Mouse (Mus musculus) heart, adult 8-10 months (tissue): ENCODE measurements around the gene Dlgap5. TPM values are rescaled to one million over a fixed set of nuclear protein-coding genes. Genes with fewer than 3 reads are reported as not detected.
A peak's percentile ranks its signal among the peaks of the same experiment; 100 is the strongest.

Experiments used
- DNase-seq: peaks from one replicate; pipeline ENCODE4 v3.0.0; 2022; ENCODE audit warnings: low spot score
- total RNA-seq, 4 experiments: library from RNA; stranded (reverse); gene quantifications; 2 replicates each; pipeline ENCODE4 v1.2.4; 2022

The Dlgap5 gene
- total RNA-seq, 4 experiments from 2014 or later = 0.60 to 0.75 (median 0.63) TPM; not detected in 1

DNA sequence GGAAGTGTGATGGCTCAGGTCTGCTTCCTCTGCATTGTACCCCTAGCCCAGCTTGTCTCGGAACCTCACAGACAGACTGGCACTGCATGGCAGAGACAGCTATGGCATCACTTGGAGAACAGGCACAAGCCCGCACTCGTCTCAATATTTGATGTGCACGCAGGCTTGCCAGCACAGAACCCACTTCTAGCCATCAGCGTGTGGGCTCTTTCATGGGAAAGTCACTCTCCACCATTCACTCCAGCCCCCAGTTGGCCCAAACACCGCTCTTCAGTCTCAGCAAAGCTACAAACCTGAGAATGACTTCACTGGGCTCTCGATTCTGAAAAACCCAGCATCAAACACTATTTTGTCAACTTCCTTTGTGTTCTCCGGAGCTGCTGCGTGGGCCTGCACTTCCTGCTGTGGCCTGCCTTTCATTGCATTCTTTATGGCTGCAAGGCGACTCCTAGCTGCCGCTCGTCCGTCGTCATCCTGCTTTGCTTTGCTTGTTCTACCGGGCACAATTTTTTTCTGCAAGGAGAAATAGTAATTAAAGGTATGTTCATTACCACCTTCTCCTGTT lies 22.7 kb downstream of the Dlgap5 start:
- no peak for DNase-seq

DNA sequence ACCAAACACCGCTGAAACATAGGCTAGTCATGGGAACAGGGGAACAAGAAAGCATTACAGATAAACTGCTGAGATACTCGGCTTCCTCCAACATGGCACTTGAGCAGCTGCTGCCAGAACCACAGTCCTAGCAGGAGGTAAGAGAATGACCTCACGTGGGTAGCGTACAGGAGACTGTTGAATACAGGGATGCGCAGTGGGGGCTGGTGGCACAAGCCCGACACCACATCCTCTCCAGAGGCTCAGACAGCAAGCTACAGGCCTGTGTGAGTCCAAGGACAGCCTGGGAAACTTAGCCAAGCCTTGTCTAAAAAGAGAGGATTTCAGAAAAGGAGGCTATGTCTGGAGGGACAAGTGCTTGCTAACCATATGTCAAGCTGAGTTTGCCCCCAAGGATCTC lies 23.2 kb downstream of the Dlgap5 start:
- DNase-seq = no peak

DNA sequence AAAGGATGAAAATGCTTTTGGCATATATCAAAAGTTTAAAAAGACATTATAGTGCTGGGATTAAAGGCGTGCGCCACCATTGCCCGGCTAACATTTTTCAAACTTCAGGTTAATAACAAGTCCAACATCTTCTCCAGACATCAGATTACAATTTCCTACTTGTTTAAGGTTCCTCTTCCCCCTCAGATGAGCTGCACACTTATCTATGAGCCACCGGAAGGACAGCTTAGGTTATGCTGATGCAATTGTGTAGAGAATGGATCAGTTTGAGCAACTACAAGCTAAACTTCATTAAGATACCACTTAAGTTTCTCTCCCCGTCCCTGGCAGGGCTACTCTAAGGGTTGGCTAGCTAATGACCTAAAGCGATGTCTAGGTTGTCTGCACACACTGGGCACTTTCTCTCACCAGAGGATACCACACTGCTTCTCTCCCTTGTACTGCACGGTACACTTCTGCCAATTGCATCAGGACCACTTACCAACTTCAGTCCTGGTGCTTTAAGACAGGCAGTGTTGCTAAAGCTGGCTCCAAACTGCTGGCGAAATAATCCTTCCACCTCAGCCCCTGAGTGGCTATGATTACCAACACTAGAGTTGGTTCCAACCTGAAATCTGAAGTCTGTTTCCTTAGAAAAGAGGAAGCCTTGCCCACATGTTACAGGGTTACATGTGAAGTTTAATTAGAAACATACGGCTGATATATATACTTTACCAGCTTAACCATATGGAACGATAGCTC lies 24.7 kb downstream of the Dlgap5 start:
- no peak for DNase-seq

DNA sequence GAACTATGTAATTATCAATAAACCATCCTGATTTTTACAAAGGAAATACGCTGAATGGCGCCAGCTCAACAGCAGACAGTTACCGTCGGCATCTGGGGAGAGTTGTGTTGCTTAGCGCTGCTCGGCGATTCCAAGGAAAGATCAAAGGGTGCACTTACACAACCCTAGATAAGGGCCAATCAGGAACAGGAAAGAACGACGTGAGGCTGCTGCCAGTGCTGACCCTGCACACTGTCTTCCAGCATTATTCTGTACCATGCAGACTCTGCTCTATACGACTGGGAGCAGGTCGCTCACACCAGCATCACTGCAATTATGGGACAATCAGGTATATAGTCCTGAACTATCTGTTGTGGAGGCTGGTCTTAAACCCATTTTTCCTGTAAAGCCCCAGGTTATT lies 32.1 kb downstream of the Dlgap5 start:
- DNase-seq = no peak

DNA sequence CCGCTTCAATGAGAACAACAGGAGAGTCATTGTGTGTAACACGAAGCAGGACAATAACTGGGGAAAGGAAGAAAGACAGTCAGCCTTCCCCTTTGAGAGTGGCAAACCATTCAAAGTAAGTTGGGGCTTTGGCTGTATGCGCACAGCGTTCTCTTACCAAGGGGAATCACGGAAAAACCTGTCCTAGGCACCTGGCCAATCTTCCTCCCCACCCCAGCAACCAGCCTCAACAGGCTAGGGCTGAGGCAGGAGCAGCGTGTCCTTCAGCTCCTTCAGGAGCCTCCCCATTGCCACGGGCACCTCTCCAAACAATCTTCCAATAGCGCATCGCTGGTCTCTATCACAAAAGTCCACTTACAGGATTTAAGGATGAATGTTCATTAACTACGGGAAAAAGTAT lies 33.6 kb downstream of the Dlgap5 start:
- DNase-seq = no peak

DNA sequence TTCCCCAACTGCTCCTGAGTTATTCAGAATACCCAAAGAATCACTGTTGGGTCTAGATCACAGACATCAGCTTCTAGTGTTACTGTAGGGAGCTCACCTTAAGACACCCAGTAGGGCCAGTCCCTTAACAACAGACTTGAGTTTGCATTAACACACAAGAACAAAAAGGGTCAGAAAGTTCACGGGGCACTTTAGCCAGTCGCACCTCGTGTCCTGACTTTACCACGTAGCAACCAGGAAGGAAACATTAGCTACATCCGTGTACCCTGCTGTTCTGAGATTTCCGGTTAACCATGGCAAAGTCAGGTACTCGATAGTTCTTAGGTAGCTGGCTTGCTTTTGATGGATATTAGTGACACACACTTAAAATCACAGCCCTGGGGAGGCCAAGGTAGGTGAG lies 34.3 kb downstream of the Dlgap5 start:
- DNase-seq = no peak

DNA sequence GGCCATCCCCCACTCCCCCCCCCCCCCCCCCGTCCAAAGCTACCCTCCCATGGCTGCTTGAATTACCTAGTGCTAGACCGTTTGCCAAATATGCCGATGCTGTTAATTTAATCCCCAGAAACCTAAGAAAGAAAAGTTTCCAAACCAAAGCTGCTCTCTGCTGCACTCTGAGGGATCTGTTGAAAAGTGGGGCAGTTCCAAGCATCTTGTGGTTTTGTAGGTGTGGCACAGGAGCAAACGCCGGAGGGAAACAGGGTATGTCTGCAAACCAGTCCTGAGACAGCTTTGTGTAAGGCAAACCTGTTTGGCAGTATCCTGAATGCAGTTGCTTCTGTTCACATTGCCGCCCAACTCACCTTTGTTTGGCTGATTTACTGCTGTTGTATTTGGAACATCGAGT lies 39.9 kb downstream of the Dlgap5 start:
- DNase-seq = no peak

DNA sequence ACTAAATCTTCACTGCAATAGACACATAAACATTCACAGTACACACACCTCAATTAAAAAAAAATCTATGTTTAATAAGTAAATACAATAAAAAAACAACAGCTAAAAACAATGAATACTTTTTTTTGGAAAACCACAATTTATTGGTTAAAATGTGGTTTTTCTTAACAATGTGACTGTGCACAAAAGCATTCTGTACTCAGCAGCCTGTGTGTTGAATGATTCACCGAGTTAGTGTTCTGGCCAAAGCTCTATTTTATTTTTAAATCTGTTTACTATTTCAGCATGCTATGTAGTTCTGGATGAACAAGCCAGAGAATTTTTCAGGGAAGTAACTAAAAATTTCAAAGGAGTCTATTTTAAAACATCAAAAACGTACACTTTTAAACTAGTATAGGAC lies 41.7 kb downstream of the Dlgap5 start:
- no peak for DNase-seq

DNA sequence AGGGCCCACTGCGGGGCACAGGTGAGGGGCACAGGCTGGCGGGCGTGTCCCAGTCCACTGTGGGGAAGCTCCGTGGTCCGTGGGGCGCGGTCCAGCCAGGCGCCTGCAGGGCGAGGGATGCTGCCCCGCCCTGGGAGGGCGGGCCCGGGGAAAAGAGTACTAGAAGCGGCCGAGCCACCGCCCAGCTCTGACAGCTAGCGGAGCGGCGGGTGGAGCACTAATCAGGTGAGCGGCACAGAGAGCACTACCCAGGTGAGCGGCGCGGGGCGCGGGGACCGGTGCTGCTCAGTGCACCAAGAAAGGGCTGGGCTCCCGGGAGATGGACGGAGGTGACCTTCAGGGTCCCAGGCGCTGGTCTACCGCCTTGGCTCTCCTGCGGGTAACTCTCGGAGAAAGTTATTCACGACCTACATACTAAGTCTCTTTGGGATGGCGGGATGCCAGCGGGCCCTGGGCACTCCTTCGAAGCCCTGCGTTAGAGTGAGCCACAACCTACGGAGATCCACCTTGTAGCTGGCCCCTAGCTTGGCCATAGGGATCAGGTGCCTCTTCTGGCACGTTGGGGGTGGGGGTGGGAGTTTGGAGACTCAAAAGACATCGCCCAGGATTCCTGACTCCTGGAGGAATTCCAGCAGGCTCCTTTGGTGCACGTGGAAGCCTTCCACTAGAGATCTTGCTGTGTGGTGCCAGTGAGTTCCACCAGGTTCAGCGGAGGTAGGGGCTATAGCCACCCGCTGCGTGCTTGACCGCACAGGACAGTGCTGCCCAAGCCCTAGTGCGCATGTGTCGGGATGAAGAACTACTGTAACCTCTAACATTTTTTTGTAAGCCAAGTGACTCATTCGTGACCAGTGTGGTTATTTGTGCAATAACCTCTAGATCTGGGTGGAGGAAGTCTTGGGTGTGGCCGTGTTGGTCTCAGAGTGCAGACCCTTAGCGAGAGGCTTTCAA lies 44.2 kb downstream of the Dlgap5 start:
- DNase-seq = peak; percentile 35

DNA sequence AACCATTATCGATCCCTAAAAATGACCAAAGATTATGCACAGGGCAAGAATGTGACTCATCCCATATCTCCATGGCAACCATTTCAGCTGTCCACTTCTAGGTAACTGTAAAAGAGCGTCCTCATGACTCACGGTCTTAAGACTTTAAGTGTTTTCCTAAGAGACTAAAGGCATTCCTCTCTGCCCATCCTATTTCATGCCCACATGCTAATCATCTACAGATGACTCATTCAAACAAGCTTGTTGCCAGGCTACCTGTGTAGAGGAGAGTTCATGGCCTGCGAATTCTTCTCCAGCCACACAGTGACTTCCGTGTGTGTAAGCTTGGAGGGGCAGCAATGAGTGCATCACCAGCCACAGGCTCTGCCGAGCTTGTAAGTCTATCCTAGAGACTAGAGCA lies 46.5 kb downstream of the Dlgap5 start:
- no peak for DNase-seq

DNA sequence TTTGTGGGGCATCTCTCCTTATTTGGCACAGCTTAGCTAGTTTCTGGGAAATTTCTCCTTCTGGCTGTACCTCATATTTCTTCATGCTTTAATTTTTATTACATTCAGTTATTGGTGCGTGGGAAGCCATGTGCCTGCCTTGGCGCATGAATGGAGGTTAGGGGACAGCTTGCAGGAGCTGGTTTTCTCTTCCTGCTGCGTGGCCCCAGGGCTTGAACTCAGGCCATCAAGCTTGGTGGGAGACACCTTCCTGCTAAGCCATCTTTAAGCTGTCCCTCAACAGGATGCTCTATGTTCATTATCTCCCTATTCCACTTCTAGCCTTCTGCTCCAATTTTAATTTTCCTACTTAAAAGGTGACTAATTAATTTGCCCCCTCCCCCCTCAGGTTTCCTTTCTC lies 47.4 kb downstream of the Dlgap5 start:
- DNase-seq = no peak

DNA sequence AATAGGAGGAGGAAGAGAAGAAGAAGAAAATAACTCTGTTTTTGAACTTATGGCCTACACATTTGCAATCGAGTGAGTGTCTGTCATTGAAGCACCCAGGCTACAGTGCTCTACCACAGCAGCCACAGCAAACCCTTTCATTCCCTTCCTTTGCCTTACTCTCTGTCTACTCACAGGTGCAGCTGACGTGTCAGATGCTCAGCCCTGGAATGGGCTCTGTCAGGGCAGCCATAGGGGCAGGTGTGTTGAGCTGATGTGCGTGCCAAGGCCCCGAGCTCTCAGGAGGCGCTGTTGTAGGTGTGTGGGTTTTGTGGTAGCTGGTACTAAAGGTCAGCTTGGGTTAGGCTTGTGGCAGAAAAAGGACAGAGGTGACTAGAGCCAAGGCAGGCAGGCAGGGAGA lies 48.5 kb downstream of the Dlgap5 start:
- no peak for DNase-seq

DNA sequence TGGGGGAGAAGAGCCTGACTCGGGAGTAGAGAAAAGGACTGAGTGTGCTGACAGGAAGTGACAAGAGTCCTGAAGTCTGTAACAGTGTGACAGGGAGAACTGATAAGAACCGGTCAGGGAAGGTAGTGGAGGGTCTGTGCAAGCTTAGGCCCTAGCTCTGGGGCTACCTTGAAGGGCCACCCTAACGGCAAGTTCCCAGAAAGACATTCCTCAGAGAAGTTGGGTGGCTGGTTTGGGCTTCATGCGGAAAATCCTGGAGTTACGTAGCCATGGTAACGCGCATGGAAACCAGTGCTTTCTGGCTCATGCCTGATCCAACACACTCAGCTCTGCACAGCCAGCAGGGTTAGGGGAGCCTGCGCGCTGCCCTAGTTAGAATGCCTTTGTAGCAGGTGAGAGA lies 50.7 kb downstream of the Dlgap5 start, which contains the start of gene Lgals3:
Gene Lgals3, plus strand, starts transcription at position 291 of the 400 bp plus-strand sequence.
- DNase-seq = no peak

DNA sequence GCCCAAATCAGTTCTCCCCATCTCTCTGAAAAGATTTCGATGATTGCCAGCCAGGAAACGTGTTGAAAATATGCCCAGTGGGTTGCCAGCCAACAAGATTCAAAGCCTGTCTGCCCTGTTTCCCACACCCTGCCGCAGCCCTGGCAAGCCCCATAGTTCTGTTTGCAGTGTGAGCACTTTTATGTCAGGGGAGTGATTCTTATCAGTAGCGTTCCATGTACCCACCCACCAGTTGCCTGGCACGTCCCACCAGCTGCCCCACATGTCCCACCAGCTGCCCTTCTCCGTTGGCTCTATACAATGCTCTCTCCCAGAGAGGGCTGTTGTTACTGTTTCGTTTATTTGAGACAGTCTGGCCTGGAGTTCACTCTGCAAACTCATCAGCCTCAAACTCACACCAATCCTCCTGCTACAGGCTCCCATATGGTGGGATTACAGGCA lies 51.3 kb downstream of the Dlgap5 start:
- DNase-seq = no peak

DNA sequence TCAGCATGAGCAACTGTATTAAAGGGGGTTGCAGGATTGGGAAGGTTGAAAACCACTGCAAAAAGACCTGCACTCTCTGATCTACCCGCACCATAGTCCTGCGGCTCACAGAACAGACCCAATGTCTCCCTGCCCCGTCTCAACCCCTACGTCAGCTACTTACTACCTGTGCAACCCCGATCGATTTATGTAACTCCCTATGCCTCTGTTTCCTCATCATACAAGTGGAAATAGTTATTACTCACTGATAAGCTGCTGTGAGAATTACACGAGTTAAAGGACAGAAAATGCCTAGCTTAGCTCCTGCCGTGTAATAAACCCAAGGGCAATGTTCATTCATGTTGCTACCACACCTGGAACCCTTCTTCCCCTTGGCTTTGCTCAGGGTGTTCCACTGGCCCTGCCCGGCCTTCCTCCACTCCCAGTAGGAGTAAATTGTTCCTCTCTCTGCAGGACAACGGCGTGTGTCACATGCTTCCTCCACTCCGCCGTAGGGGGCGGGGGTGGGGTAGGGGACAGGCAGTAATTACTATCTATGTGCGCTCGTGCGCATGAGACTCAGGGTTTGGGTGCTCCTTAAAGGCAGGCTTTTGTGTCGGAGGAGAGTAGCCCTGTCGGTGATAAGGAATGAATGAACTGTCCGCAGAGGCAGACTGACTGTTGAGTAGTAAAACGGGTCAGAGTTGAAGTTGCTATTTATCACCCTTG lies 53.3 kb downstream of the Dlgap5 start:
- DNase-seq = no peak

DNA sequence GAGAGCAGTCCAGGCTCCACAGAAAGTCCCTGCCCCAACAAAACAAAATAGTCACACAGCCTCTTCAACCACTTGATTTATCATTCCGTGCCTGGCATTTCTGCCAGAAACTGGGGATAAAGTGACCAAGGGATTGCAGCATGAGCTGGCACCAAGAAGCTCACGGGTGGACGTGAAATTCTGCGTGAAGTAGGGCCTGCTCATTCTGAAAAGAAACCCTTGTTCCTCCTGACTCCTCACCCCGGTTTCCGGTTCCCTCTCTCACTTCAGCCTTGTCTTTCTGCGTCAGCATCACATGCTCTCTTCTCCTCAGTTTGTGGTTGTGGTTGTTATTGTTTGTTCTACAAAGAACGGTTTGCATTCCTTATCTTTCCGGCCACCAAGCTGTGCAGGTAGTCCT lies 56.3 kb downstream of the Dlgap5 start:
- no peak for DNase-seq

DNA sequence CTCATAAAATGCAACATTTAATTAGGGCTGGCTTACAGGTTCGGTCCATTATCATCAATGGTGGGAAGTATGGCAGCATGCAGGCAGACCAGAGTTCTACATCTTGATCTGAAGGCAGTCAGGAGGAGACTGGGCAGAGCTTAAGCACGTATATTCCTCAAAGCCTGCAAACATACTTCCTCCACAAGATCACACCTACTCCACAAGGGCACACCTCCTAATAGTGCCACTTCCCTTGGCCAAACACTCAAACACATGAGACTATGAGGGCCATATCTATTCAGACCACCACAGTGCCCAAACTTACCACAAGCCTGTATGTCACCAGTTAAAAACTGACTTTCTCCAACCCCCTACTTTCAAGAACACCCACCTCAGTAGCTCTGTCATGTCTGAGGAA lies 56.8 kb downstream of the Dlgap5 start:
- DNase-seq = no peak

DNA sequence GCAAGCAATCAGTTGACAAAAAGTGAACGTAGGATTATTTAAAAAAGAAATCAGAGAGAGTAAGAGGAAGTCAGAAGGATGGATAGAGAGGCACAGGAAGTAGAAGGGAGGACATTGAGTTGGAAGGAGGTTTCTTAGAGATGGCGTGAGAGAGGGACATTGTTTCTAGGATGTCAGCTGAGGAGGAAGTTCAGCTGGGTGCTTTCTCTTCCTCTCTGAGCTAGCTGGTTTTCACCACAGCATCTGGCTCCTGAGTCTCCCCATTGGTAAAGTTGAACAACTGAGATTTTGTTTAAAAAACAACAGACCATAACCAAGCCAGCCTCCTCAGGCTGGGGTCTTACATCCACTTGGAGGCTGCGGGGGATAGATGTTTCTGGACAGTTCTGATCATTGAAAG lies 58.6 kb downstream of the Dlgap5 start:
- no peak for DNase-seq

DNA sequence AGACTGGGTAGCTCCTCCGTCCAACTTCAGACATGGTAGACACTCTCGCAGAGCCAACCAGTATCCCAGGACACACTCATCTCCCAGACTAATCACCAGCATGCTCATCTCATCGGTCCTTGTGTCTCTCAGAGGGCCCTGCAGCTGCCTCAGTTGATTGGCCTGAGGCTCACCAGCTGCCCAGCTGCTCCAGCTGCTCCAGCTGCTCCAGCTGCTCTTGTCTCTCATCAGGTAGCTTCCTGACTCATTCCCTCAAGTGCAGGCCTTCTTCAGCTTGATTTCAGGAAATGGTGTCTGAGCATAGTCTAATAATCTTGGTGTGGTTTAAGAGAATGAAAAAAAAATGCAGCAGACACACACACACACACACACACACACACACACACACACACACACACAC lies 61.6 kb downstream of the Dlgap5 start:
- no peak for DNase-seq

DNA sequence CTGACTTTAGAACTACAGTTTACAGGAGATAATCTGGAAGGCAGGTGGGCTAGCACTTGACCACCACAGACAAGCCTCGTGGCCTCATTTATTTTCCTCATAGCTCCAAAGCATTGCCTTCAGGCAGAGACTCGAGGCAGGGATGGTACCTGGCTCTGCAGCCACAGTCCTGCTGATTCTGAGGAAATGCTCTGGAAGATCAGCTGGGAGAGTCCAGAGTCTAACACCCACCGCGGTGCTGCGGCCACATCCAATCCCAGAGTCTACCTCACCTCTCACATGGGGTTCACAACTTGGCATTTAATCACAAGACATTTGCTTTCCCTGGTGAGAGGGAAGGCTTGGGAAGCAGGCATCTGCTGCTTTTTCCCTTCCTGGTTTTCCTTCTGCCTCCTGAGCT lies 63.3 kb downstream of the Dlgap5 start:
- no peak for DNase-seq

DNA sequence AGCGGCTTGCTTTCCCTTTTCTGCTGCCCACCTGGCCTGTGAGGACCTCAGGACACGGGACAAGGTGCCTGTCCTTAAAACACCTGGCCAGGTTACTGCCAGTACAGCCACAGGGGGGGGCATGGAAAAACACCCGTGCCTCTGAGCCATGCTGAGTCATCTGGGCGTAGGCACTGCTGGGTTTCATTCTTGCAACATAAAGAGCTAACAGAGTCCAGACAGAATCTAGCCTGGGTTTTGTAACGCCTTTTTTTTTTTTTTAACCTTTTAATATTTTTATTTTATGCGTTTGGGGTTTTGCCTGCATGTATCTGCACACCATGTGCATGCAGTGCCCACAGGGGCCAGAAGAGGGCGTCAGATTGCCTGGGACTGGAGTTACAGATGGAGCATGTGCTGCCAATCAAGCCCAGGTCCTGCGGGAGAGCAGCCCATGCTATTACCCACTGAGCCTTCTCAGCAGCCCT lies 64.1 kb downstream of the Dlgap5 start:
- DNase-seq = no peak

DNA sequence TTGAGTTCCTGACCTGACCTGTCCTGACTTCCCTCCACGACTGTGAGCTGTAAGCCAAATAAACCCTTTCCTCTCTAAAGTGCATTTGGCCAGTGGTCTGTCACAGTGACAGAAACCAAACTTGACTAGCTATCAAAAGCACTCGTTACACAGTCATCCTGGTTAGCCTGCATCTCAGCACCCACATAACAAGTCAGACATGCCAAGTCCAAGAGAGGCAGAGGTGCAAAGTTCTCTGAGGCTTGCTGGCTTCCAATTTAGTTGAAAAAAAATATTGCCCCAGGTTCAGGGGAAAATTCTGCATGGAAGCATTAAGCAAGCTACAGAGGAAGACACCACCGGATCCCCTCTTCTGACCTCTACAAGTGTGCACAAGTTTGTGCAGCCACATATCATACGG lies 65.0 kb downstream of the Dlgap5 start:
- no peak for DNase-seq
